Mouse (Mus musculus) erythroblast, adult 5-6 weeks (primary cell): ENCODE measurements around the gene Samd1. TPM values are rescaled to one million over a fixed set of nuclear protein-coding genes. Genes with fewer than 3 reads are reported as not detected.
"Not testable (repeated sequence)": the region's sequence is repeated elsewhere in the genome, so short reads cannot be mapped to it uniquely, and the experiment has no call there.

ENCODE experiments used
- ATAC-seq: replicated peaks from 2 replicates; pipeline ENCODE4 v1.8.0; 2016; ENCODE audit warnings: moderate number of reproducible peaks, mild to moderate bottlenecking, moderate TSS enrichment, inconsistent platforms; ENCODE audit not compliant: poor library complexity, low FRiP score, severe bottlenecking
- total RNA-seq, 2 experiments: library from RNA; stranded (forward) in 1 of 2; stranded (reverse) in 1 of 2; fragments of 150-400 nt in 1 of 2; fragments of 200-764, 138-1000 nt in 1 of 2; gene quantifications; 2 replicates each; pipeline versions ENCODE4 v1.2.3 to v1.2.4; 2015 to 2017; ENCODE audit warnings: low replicate concordance in 2 of 2

Gene Samd1
- total RNA-seq, 2 experiments from 2014 or later, result 14.8 to 36.0 TPM

DNA sequence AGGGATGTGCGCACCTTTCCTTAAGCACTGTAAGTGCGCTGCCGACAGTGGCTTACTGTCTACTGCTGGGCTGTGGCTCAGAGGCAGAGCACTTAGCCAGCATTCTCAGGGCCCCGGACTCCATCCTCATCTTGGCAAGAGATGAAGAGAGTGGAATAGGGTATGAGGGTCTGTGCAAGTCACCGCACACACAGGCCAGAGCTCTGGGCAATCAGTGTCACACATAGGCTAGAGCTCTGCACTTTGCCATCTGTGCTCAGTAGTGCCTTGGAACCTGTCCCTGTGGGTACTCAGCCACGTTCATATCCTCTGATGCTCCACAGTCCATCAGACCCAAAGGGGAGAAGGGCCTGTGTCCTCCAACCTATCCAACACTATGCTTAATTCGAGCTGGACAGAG is 15.9 kb upstream of the Samd1 start:
- ATAC-seq, result no peak

GRCm38 (mm10) chr8:83982449-83982848 is 15.0 kb upstream of the Samd1 start:
- no peak for ATAC-seq

DNA sequence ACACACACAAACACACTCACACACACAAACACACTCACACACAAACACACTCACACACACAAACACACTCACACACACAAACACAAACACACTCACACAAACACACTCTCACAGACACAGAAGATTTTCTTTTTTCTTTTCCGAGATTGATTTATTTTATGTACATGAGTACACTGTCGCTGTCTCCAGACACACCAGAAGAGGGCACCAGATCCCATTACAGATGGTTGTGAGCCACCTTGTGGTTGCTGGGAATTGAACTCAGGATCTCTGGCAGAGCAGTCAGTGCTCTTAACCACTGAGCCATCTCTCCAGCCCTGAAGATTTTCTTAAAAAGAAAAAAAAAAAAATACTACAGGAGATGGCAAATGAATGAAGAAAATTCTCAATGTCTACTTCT is 14.2 kb upstream of the Samd1 start:
- not testable (repeated sequence) for ATAC-seq

GRCm38 (mm10) chr8:83989243-83989642 is 8.2 kb upstream of the Samd1 start:
- ATAC-seq, result no peak

DNA sequence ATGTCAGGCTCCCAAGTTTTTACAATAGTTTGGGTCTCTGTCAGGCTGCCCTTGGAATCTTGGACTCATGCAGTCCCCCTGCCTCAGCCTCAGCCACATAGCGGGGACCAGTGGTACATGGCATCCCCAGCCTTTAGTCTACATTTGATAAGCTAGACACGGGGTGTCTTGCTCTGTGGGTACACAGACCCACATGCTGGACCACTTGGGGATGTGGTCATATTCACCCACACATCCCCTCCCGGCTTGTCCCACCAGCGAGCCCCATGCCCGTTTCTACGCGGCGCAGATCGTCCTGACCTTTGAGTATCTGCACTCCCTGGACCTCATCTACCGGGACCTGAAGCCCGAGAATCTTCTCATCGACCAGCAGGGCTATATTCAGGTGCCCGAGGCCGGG is 7.3 kb upstream of the Samd1 start:
- no peak for ATAC-seq

DNA sequence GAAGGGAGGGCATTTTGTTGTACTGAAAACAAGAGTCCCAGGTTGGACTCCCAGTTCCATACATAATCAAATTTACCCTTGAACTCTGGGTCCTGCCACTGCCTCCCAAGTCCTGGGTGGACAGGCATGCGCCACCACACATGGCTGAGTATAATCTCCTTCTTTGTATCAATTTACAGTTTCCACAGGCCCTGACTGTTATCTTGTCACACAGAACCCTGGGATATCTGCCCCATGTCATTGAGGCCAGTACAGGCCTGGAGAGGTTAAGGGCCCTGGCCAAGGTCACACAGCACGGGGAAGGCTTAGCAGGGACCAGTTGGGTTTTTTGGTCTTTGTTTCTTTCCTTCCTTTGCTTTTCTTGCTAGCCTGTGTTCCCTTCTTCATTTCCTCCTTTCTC is 5.0 kb upstream of the Samd1 start:
- ATAC-seq, result peak; percentile 52; the same call in 1 of the 2 replicates

GRCm38 (mm10) chr8:83994030-83994429 is 3.4 kb upstream of the Samd1 start:
- ATAC-seq, result no peak

DNA sequence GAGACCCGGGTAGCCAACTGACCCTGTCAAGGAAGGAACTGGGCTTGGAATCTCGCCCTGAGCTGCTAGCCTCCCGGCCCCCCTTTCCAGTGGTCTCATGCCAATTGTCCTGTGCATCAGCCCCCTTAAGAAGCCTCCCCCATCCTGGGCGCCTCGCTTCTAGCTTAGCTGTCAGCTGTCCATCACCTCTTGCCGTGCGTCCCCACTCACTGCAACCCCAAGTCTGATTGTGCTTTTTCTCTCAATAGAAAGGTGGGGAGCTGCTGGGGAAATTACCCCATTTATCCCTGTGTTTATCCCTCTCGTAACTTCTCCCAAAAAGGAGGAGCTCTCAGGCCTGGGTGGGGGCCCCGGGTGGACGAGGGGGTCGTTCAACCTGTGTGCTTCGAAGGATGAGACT is 1.5 kb upstream of the Samd1 start:
- ATAC-seq, result no peak

GRCm38 (mm10) chr8:83996567-83997505 is 636 bp upstream of the Samd1 start:
- peak; percentile 77 for ATAC-seq

DNA sequence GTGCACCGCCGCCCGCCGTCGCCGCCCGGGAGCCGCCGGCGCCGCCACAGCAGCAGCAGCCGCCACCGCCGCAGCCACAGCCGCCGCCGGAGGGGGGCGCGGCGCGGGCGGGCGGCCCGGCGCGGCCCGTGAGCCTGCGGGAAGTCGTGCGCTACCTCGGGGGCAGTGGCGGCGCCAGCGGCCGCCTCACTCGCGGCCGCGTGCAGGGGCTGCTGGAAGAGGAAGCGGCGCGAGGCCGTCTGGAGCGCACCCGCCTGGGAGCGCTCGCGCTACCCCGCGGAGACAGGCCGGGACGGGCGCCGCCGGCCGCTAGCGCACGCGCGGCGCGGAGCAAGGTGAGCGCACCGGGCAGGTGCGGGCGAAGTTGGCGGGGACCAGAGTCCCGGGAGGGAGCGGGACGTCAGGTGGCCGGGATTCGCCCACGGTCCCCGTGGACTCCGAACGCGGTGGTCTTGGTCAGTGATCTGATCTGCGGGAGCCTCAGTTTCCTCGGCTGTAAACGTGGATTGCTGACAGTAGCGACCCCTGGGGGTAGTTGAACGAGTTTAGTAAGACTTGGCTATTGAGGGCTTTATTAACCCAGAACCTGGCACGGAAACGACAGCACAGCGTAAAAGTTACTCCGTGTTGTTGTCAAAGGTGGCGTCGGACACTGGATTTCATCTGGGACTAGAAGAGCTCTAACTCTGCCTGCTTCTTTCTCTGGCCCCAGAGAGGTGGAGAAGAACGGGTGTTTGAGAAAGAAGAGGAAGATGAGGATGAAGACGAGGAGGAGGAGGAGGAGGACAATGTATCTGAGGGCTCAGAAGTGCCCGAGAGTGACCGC is 972 bp downstream of the Samd1 start:
- peak; percentile 39 for ATAC-seq

- no peak for ATAC-seq
Measured at GRCm38 (mm10) chr8:83999057-83999705, 1.7 kb downstream of the Samd1 start.

- no peak for ATAC-seq
Measured at GRCm38 (mm10) chr8:83999825-84000224, 2.4 kb downstream of the Samd1 start.

GRCm38 (mm10) chr8:84001281-84002000 is 4.0 kb downstream of the Samd1 start, which contains the start of gene 1700067K01Rik:
TSS of gene 1700067K01Rik (plus strand) at chr8:84001502.
- ATAC-seq, result no peak

- ATAC-seq, result no peak
Measured at GRCm38 (mm10) chr8:84002957-84003611, 5.6 kb downstream of the Samd1 start.

GRCm38 (mm10) chr8:84003612-84004246 is 6.3 kb downstream of the Samd1 start:
- ATAC-seq, result no peak

DNA sequence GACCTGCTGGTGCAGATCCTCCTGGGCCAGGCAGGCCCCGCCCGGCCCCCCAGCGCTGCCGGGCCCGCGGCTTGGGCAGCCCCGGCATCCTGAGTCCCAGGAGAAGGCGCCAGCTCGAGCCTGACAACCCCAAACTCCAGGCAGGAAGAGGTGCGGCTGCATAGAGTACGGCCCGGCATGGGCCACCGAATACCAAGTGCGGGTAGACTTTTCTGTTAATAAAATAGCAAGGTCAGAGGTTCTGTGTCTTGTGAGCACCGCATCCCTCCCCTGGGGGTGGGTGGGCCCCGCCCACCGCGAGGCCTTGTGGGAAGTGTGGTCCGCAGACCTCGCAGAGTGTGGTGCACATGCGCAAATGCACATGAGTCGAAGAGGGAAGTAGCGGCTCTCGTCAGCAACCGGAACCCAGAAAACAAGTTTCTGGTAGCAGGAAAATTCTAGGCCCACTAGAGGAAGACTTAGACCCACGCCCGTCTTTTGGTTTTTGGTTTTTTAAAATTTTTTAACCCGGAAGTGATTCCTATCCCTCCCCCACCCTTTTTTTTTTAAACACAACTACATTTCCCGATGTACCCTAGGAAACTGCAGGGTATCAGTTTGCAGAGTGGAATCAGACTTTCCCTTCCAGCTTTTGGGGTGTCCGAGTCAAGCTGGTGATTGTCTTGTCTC is 7.2 kb downstream of the Samd1 start:
- ATAC-seq, result peak; percentile 98

DNA sequence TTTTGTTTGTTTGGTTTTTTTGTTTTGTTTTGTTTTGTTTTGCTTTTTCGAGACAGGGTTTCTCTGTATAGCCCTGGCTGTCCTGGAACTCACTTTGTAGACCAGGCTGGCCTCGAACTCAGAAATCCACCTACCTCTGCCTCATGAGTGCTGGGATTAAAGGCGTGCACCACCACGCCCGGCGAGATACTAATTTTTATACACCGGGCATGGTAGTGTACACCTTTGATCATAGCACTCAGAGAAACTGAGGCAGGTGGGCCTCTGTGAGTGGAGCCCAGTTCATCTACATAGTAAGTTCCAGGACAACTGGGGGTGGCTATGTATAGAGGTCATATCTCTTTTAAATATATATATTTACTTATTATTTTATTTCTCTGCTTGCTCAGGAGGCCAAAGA is 8.0 kb downstream of the Samd1 start:
- not testable (repeated sequence) for ATAC-seq

DNA sequence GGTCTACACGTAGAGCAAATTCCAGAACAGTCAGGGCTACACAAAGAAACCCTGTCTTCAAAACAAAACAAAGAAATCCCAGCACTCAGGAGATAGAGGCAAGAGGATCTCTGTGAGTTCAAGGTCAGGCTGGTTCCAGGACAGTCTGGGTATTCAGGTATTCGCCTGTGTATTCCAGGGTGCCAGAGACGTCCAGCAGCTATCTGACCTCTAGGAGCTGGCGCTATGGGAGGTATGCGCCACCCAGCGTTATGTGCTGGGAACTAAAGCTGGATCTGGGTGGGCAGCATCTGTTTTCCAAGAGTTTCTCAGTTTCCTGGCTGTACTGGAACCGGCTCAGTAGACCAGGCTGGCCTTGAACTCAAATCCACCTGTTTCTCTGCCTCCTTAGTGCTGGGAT is 10.9 kb downstream of the Samd1 start:
- ATAC-seq, result no peak
